Mouse (Mus musculus): Measurements from ENCODE around the gene 4933430I17Rik. TPM values are rescaled to one million over a fixed set of nuclear protein-coding genes. Genes with fewer than 3 reads are reported as not detected.
"Not testable (repeated sequence)": the region's sequence is repeated elsewhere in the genome, so short reads cannot be mapped to it uniquely, and the experiment has no call there.

The 4933430I17Rik gene
- polyA plus RNA-seq, 1 experiment = 0.17 TPM

DNA sequence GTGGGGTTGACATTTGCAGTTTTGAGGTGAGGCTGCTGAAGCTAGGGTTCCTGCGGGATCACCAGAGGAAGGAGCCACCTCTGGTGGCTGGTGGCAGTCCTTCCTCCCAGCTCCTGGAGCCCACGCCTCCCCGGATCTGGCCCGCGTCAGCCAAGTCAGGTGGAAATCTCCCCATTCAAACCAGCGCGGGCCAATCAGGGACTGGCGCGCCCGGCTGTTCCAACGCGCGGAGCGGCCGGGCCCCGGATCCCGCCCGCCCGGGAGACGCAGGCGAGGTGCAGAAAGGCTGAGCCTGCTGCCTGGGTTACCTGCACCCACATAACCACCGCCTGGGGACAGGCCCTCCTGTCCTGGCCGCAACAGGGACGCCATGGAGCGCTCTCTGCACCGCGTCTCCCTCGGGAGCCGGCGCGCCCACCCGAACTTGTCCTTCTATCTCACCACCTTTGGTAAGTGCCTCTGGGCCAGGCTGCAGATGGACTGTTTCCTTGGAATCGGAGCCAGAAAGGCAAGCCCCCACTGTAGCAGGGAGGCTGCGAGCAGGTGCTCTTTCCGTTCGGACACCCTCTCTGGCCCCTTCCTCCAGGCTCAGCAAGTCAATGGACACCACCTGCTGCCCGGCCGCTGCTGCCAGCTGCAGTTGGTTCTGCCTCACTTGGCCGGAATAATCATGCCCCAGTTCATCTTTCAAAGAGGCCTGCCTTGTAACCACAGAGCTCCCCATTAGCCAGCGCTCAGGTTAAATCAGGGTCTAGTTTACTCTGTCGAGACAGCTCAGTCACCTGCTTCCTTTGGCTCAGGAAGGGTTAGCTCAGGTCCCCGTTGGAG, 58.3 kb downstream of the 4933430I17Rik start:
- Histone ChIP-seq H3K4me1 (ENCODE audit: control insufficient read depth, insufficient read depth, low read length) (no peaks in the 10 kb centered on the region), H3K36me3 (ENCODE audit: control insufficient read depth, insufficient read depth, low read length) (no peaks in the 10 kb centered on the region), H3K27ac (ENCODE audit: insufficient read depth, low read depth, low read length) (no peak overlapping the region), H3K27me3 (replicated peaks; ENCODE audit: control insufficient read depth, insufficient read depth, low read length) (no peaks in the 10 kb centered on the region), H3K4me3 (ENCODE audit: insufficient read depth, low read depth, low read length) (peak overlapping the region; percentile 41)
- WGBS = 6% methylated on average over 42 of the region's 42 CpGs
- no peak for TF ChIP-seq POLR2A (IDR thresholded peaks at IDR 0.05; ENCODE audit: low read depth, low read length)
- TF ChIP-seq CTCF (conservative IDR thresholded peaks at IDR 0.05; ENCODE audit: insufficient read depth, insufficient read length, low read depth, low read length) = no peak
- DNase-seq = peak; percentile 59

DNA sequence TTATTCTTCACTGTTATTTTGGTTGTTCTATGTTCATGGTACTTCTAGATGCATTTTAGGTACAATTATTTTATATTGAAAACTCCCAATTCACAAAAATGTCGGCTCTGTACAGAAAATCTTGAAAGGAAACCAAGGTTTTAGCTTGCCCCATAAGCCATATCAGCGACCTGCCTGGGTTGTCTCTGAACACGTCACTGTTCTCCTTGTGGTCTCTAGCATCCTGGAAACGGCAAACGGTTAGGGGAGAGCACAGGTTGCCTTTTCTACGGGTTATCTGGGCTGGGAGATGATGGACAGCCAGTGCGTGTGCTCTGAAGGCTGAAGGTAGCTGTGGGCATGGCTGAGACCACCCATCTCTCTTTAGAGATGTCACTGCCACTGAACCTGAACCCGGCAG, 61.9 kb downstream of the 4933430I17Rik start:
- Histone ChIP-seq H3K27ac (ENCODE audit: insufficient read depth, low read depth, low read length) (no peak overlapping the region), H3K4me3 (ENCODE audit: insufficient read depth, low read depth, low read length) (no peak overlapping the region), H3K36me3 (ENCODE audit: control insufficient read depth, insufficient read depth, low read length) (no peaks in the 10 kb centered on the region), H3K27me3 (replicated peaks; ENCODE audit: control insufficient read depth, insufficient read depth, low read length) (no peaks in the 10 kb centered on the region), H3K4me1 (ENCODE audit: control insufficient read depth, insufficient read depth, low read length) (no peaks in the 10 kb centered on the region)
- TF ChIP-seq POLR2A (IDR thresholded peaks at IDR 0.05; ENCODE audit: low read depth, low read length) (no peak), CTCF (conservative IDR thresholded peaks at IDR 0.05; ENCODE audit: insufficient read depth, insufficient read length, low read depth, low read length) (no peak)
- no peak for DNase-seq
- 90% methylated on average over 8 of the region's 8 CpGs for WGBS

DNA sequence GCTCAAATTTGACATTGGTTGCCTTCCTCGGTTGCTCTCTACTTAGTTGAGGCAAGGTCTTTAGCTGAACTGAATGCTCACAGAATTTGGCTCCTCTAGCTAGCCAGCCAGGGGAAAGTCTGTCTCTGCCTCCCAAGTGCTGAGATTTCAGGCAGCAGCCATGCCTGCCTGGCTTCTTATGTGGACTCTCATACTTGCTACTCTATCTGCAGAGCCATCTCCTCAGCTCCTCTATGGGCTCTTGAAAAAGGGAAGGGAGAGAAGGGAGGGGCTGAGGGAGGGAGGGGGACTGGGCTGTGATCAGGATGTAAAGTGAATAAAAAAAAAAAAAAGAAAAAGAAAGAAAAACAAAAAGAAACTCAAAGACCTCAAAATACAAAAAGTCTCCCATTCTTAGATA, 65.7 kb downstream of the 4933430I17Rik start:
- no peak for TF ChIP-seq POLR2A (IDR thresholded peaks at IDR 0.05; ENCODE audit: low read depth, low read length)
- TF ChIP-seq CTCF (conservative IDR thresholded peaks at IDR 0.05; ENCODE audit: insufficient read depth, insufficient read length, low read depth, low read length) = no peak
- no peak for DNase-seq
- 92% methylated on average over 1 of the region's 1 CpGs for WGBS
- Histone ChIP-seq H3K4me1 (ENCODE audit: control insufficient read depth, insufficient read depth, low read length) (no peaks in the 10 kb centered on the region), H3K4me3 (ENCODE audit: insufficient read depth, low read depth, low read length) (no peak overlapping the region), H3K27me3 (replicated peaks; ENCODE audit: control insufficient read depth, insufficient read depth, low read length) (no peaks in the 10 kb centered on the region), H3K36me3 (ENCODE audit: control insufficient read depth, insufficient read depth, low read length) (no peaks in the 10 kb centered on the region), H3K27ac (ENCODE audit: insufficient read depth, low read depth, low read length) (no peak overlapping the region)

DNA sequence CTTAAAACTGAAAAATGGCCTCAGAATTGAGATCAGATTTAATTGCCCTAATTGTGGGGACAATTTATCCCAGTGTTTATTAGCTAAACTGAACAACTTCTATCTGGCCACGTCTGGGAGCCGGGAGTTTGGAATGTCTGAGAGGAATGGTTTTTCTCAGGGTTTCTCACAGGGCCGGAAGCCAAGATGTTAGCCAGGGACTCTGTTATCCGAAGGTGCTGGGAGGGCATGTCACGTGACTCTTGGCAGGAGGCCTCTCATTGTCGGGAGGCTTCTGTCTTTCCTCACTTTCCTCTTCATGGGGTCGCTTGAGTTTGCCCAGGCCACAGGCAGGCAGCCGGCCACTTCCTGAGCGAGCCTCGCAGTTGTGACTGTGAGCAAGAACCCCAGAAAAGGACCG, 66.2 kb downstream of the 4933430I17Rik start:
- peak; percentile 69 for DNase-seq
- TF ChIP-seq POLR2A (IDR thresholded peaks at IDR 0.05; ENCODE audit: low read depth, low read length) = no peak
- TF ChIP-seq CTCF (conservative IDR thresholded peaks at IDR 0.05; ENCODE audit: insufficient read depth, insufficient read length, low read depth, low read length) = no peak
- Histone ChIP-seq H3K27ac (ENCODE audit: insufficient read depth, low read depth, low read length) (no peak overlapping the region), H3K36me3 (ENCODE audit: control insufficient read depth, insufficient read depth, low read length) (no peaks in the 10 kb centered on the region), H3K4me3 (ENCODE audit: insufficient read depth, low read depth, low read length) (no peak overlapping the region), H3K27me3 (replicated peaks; ENCODE audit: control insufficient read depth, insufficient read depth, low read length) (no peaks in the 10 kb centered on the region), H3K4me1 (ENCODE audit: control insufficient read depth, insufficient read depth, low read length) (no peaks in the 10 kb centered on the region)
- WGBS = 32% methylated on average over 11 of the region's 11 CpGs

DNA sequence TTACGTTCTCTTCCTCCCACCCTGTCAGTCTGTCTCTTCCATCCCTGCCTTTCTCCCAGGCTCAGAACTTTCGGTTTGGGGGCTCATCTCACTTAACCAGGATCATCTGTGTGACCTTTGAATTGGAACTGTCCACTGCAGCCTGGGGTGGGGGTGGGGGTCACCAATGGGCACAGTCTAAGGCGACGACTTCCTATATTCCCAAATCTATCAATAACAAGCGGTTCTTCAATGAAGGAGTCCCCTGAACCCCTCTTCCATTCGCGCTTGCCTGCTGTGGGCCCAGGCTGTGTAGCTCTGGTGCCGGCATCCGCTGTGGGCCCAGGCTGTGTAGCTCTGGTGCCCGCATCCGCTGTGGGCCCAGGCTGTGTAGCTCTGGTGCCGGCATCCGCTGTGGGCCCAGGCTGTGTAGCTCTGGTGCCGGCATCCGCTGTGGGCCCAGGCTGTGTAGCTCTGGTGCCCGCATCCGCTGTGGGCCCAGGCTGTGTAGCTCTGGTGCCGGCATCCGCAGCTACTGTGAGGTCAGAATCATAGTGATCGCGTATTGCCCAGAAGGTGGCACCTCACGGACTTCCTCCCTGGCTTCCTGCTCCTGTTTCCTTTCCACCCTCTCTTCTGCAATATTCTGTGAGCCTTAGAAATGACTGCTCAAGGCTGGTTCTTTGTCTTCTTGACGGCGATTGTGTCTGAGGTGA, 68.5 kb downstream of the 4933430I17Rik start:
- not testable (repeated sequence) for DNase-seq; H3K27ac ChIP-seq (ENCODE audit: insufficient read depth, low read depth, low read length); H3K27me3 ChIP-seq (replicated peaks; ENCODE audit: control insufficient read depth, insufficient read depth, low read length); H3K4me1 ChIP-seq (ENCODE audit: control insufficient read depth, insufficient read depth, low read length); H3K36me3 ChIP-seq (ENCODE audit: control insufficient read depth, insufficient read depth, low read length); H3K4me3 ChIP-seq (ENCODE audit: insufficient read depth, low read depth, low read length)
- 88% methylated on average over 24 of the region's 24 CpGs for WGBS

DNA sequence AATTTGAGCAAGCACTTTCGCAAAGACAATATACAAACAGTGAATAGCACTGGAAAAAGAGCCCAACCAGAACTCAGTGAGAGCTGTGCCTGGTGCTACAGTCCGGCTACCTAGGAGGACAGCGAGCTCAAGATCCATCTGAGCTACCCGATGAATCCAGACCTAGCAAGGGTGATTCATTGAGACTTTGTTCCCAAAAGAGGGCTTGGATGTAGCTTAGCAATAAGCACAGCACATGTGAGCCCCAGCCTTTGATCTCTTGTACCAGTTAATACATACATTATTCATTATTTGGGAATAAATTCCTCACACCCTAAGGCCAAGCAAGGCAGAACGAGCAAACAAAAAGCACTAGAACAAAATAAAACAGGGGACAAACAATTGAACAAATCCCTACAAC, 69.3 kb downstream of the 4933430I17Rik start:
- Histone ChIP-seq H3K36me3 (ENCODE audit: control insufficient read depth, insufficient read depth, low read length) (no peaks in the 10 kb centered on the region), H3K4me1 (ENCODE audit: control insufficient read depth, insufficient read depth, low read length) (no peaks in the 10 kb centered on the region), H3K4me3 (ENCODE audit: insufficient read depth, low read depth, low read length) (no peak overlapping the region), H3K27me3 (replicated peaks; ENCODE audit: control insufficient read depth, insufficient read depth, low read length) (no peaks in the 10 kb centered on the region), H3K27ac (ENCODE audit: insufficient read depth, low read depth, low read length) (no peak overlapping the region)
- 86% methylated on average over 5 of the region's 5 CpGs for WGBS
- no peak for DNase-seq
- TF ChIP-seq POLR2A (IDR thresholded peaks at IDR 0.05; ENCODE audit: low read depth, low read length) (no peak), CTCF (conservative IDR thresholded peaks at IDR 0.05; ENCODE audit: insufficient read depth, insufficient read length, low read depth, low read length) (no peak)

DNA sequence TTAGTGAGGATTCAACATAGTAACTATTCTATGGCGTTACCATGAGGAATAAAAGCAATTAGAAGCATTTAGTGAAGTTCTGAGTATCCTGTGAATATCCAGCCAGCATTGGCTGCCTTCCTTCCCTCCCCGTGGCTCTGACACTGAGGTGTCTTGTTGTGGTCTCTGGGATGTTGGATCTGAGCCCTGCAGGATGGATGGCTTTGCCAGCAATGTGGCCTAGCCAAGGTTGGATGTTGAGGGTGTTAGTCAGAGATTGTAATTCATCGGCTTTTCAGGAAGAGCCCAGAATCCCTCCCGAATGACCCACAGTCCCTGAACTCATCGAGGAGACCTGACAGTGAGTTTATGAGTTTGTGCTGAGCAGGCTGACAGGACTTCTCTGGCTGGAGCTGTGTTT, 70.9 kb downstream of the 4933430I17Rik start:
- DNase-seq = peak; percentile 81
- H3K27ac ChIP-seq (ENCODE audit: insufficient read depth, low read depth, low read length) = no peak overlapping the region

More for the DNA sequence above, 70.9 kb downstream of the 4933430I17Rik start:
- Histone ChIP-seq H3K4me1 (ENCODE audit: control insufficient read depth, insufficient read depth, low read length) (no peaks in the 10 kb centered on the region), H3K36me3 (ENCODE audit: control insufficient read depth, insufficient read depth, low read length) (no peaks in the 10 kb centered on the region), H3K4me3 (ENCODE audit: insufficient read depth, low read depth, low read length) (no peak overlapping the region), H3K27me3 (replicated peaks; ENCODE audit: control insufficient read depth, insufficient read depth, low read length) (no peaks in the 10 kb centered on the region)
- no peak for TF ChIP-seq POLR2A (IDR thresholded peaks at IDR 0.05; ENCODE audit: low read depth, low read length)
- no peak for TF ChIP-seq CTCF (conservative IDR thresholded peaks at IDR 0.05; ENCODE audit: insufficient read depth, insufficient read length, low read depth, low read length)
- WGBS = 52% methylated on average over 5 of the region's 5 CpGs

Other genes starting within 250 kb of the 4933430I17Rik start
- 32.2 and 36.6 TPM in 2 replicates for gene Fkbp15, start 164.8 kb upstream of the 4933430I17Rik start, polyA plus RNA-seq (2012; rRNA removed)
- gene Slc31a1, start 164.6 kb upstream of the 4933430I17Rik start, polyA plus RNA-seq (2012; rRNA removed) = 69.1 and 78.3 TPM in 2 replicates
- 25.3 and 31.7 TPM in 2 replicates for gene Cdc26, start 116.7 kb upstream of the 4933430I17Rik start, polyA plus RNA-seq (2012; rRNA removed)
- gene Prpf4, start 116.6 kb upstream of the 4933430I17Rik start, polyA plus RNA-seq (2012; rRNA removed) = 10.4 and 10.9 TPM in 2 replicates
- 180 and 248 TPM in 2 replicates for gene Rnf183, start 90.1 kb upstream of the 4933430I17Rik start, polyA plus RNA-seq (2012; rRNA removed)
- gene Wdr31, start 54.5 kb upstream of the 4933430I17Rik start, polyA plus RNA-seq (2012; rRNA removed) = 10.5 and 12.3 TPM in 2 replicates
- gene Bspry, start 45.3 kb upstream of the 4933430I17Rik start, polyA plus RNA-seq (2012; rRNA removed) = 51.1 and 52.4 TPM in 2 replicates
- gene Hdhd3, start 21.9 kb upstream of the 4933430I17Rik start, polyA plus RNA-seq (2012; rRNA removed) = 23.7 and 24.0 TPM in 2 replicates
- gene Alad, start 5.5 kb upstream of the 4933430I17Rik start, polyA plus RNA-seq (2012; rRNA removed) = 194 and 206 TPM in 2 replicates
- 15.6 and 19.7 TPM in 2 replicates for gene Pole3, start 301 bp upstream of the 4933430I17Rik start, polyA plus RNA-seq (2012; rRNA removed)
- gene Rgs3, start 34.5 kb downstream of the 4933430I17Rik start, polyA plus RNA-seq (2012; rRNA removed) = 43.1 and 43.5 TPM in 2 replicates